Mouse (Mus musculus) liver, embryonic 14.5 days (tissue): ENCODE data around the gene Fbxw4. TPM values are rescaled to one million over a fixed set of nuclear protein-coding genes. Genes with fewer than 3 reads are reported as not detected.
A peak's percentile ranks its signal among the peaks of the same experiment; 100 is the strongest.

Experiments
- ATAC-seq: fragments of 200-750 bp; cut with Nextera tagmentation; 2 replicates; pipeline ENCODE4 v1.8.0; 2017; ENCODE audit warnings: moderate number of reproducible peaks, mild to moderate bottlenecking, moderate library complexity; ENCODE audit not compliant: insufficient read depth
- DNase-seq, 3 experiments: peaks; one replicate each; pipeline ENCODE4 v3.0.0-alpha.2; 2012 to 2013; ENCODE audit warnings: low read depth in 3 of 3, low spot score in 3 of 3
- H3K27ac ChIP-seq: fragments of 300-500 bp; sonication (generic); 2 replicates; pipeline ENCODE4 v1.5.1; 2014; ENCODE audit warnings: moderate library complexity, mild to moderate bottlenecking, control low read depth, inconsistent platforms
- H3K27me3 ChIP-seq: fragments of 300-500 bp; sonication (generic); 2 replicates; pipeline ENCODE4 v1.6.1; 2014; ENCODE audit warnings: mild to moderate bottlenecking, low read length, moderate library complexity; ENCODE audit not compliant: control insufficient read depth, insufficient read depth
- H3K36me3 ChIP-seq: fragments of 300-500 bp; sonication (generic); replicated peaks from 2 replicates; pipeline ENCODE4 v1.6.1; 2014; ENCODE audit warnings: low read depth; ENCODE audit not compliant: control insufficient read depth, insufficient read depth
- H3K4me1 ChIP-seq, 2 experiments: fragments of 200-500 bp in 1 of 2; fragments of 300-500 bp in 1 of 2; sonication (generic) in 1 of 2; replicated peaks; 2 replicates each; pipeline ENCODE4 v1.6.1; 2012 to 2014; ENCODE audit warnings: antibody characterized with exemption in 1 of 2, inconsistent platforms in 1 of 2, low read length in 1 of 2; ENCODE audit not compliant: control insufficient read depth in 2 of 2, insufficient read depth in 2 of 2
- H3K4me2 ChIP-seq: fragments of 300-500 bp; sonication (generic); 2 replicates; pipeline ENCODE4 v1.6.1; 2014; ENCODE audit warnings: low read depth, mild to moderate bottlenecking, control low read depth, moderate library complexity
- H3K4me3 ChIP-seq, 2 experiments: fragments of 200-500 bp in 1 of 2; fragments of 300-500 bp in 1 of 2; sonication (generic) in 1 of 2; 2 replicates each; pipeline ENCODE4 v1.5.1; 2012 to 2014; ENCODE audit warnings: low read depth in 2 of 2, low read length in 2 of 2, mild to moderate bottlenecking in 2 of 2, control low read depth in 1 of 2, inconsistent platforms in 1 of 2, moderate library complexity in 1 of 2; ENCODE audit not compliant: insufficient read depth in 1 of 2
- H3K9ac ChIP-seq: fragments of 300-500 bp; sonication (generic); replicated peaks from 2 replicates; pipeline ENCODE4 v1.6.1; 2014; ENCODE audit warnings: mild to moderate bottlenecking, control low read depth, moderate library complexity
- H3K9me3 ChIP-seq: fragments of 300-500 bp; sonication (generic); 2 replicates; pipeline ENCODE4 v1.6.1; 2016; ENCODE audit warnings: low read length, mixed read lengths; ENCODE audit not compliant: control insufficient read depth
- CTCF ChIP-seq: IDR thresholded peaks from 2 replicates; pipeline ENCODE4 v1.5.1; 2016; ENCODE audit warnings: antibody characterized with exemption, low read depth, control low read depth
- EP300 ChIP-seq: IDR thresholded peaks from 2 replicates; pipeline ENCODE4 v1.6.1; 2016; ENCODE audit warnings: antibody characterized with exemption, low read depth
- WGBS: fragments of 180-500 bp; shearing (Covaris S2); extraction: QIAGEN DNeasy Blood & Tissue Kit; methylation state at CpG from one replicate; pipeline ENCODE4 v1.1.7; 2014; ENCODE audit not compliant: insufficient replicate concordance; 5-methylcytosine and 5-hydroxymethylcytosine counted together
- polyA plus RNA-seq, 2 experiments: library from polyadenylated mRNA; depleted of rRNA in 1 of 2; stranded (reverse) in 1 of 2; unstranded in 1 of 2; fragments of >200 nt; fragmentation: Nextera tagmentation in 1 of 2; extraction: Ambion mirVana in 1 of 2; gene quantifications; 2 replicates each; pipeline versions ENCODE4 v1.2.1 to v1.2.3; 2012 to 2014

The Fbxw4 gene
- polyA plus RNA-seq, 2 experiments, result 2.5 to 14.5 TPM

DNA sequence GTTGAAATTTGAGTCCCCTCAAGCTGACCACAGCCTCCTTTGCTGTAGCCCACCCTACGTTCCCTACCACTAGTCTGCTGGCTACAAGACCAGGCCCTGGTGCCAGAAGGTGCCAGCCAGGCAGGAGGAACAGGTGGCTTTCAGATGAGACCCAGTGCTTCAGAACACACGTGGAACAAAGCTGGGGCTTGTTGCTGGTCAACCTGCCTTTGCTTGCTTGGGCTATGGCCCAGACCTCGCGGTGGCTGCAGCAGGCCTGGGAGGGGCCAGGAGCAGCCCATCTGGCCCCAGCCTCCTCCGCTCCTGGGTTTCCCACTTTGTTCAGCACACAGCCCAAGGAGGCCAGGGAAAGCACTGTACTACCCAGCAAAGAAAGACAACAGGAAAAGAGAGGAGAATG lies 49.3 kb downstream of the Fbxw4 start:
- no peak for TF ChIP-seq EP300
- TF ChIP-seq CTCF, result no peak
- Histone ChIP-seq H3K9ac (no peak overlapping the region), H3K27me3 (no peaks in the 10 kb centered on the region), H3K4me3 (no peak overlapping the region), H3K27ac (no peak overlapping the region), H3K9me3 (no peaks in the 10 kb centered on the region), H3K4me1 (peaks cover 0 to 3% of the 10 kb centered on the region in 2 experiments; a peak in 3 of 4 replicates), H3K4me2 (no peak overlapping the region), H3K36me3 (no peaks in the 10 kb centered on the region)
- 70% methylated on average over 5 of the region's 5 CpGs for WGBS
- DNase-seq, result no peak
- ATAC-seq, result no peak

DNA sequence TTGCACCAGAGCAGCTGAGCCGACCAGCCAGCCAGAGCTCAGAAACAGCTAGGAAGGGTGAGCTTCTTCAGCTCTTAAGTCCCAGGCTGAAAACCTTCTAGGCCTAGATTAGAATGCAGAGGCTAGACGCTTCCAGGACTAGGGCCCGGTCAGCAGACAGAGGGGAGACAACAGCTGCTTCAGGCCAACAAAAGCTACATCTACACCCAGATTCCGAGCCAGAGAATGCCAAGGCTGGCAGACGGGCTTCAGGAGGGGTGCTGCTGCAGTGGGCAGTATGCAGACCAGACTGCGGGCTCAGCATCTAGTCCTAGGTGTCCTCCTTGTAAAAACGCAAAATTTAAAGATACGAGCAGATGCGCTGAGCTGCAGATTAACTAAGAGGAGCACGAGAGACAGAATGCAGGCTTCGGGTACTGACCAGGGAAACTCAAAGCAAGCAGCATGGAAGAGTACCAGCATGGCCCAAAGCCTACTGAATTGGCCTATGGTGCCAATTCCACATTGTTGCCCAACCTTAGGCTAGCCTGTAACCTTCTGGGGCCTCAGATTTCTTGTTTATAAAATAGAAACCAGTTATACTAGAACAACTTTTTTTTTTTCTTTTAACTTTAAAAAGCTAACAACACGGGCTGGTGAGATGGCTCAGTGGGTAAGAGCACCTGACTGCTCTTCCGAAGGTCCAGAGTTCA lies 51.3 kb downstream of the Fbxw4 start:
- H3K36me3 ChIP-seq, result no peaks in the 10 kb centered on the region
- no peak for DNase-seq
- H3K4me1 ChIP-seq, result peaks cover 0 to 10% of the 10 kb centered on the region in 2 experiments; a peak in 2 of 4 replicates
- H3K9ac ChIP-seq, result no peak overlapping the region
- no peak overlapping the region for H3K4me2 ChIP-seq
- no peak for TF ChIP-seq EP300
- no peak for TF ChIP-seq CTCF
- no peak overlapping the region for H3K27ac ChIP-seq
- WGBS, result 82% methylated on average over 13 of the region's 13 CpGs
- no peak overlapping the region for H3K4me3 ChIP-seq
- no peaks in the 10 kb centered on the region for H3K27me3 ChIP-seq
- no peaks in the 10 kb centered on the region for H3K9me3 ChIP-seq
- ATAC-seq, result no peak

DNA sequence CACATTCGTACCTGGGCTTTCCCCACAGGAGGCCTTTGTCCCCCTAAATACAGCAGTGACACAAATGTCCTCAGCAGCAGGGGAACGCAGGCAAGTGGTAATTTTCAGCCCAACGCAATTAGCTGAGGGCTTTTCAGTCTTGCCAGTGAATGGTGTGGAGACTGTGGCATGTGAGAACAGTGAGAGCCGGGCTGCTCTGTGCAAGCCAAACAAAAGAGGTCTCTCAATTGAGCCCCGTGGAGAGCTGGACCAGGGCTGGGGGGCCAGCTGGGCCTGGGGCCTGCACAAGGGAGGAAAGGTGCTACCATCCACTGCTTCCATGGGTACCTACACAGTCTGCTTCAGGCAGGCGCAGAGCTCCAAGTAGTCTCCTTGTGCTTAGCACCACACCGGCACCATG lies 52.6 kb downstream of the Fbxw4 start:
- no peaks in the 10 kb centered on the region for H3K9me3 ChIP-seq
- H3K9ac ChIP-seq, result no peak overlapping the region
- H3K4me1 ChIP-seq, result peaks cover 8 to 20% of the 10 kb centered on the region in 2 experiments
- WGBS, result 80% methylated on average over 7 of the region's 7 CpGs
- no peaks in the 10 kb centered on the region for H3K36me3 ChIP-seq
- no peak overlapping the region for H3K4me2 ChIP-seq
- TF ChIP-seq EP300, result no peak
- no peak for TF ChIP-seq CTCF
- no peak overlapping the region for H3K4me3 ChIP-seq
- ATAC-seq (no peak), DNase-seq (no peak)
- H3K27me3 ChIP-seq, result no peaks in the 10 kb centered on the region
- no peak overlapping the region for H3K27ac ChIP-seq

DNA sequence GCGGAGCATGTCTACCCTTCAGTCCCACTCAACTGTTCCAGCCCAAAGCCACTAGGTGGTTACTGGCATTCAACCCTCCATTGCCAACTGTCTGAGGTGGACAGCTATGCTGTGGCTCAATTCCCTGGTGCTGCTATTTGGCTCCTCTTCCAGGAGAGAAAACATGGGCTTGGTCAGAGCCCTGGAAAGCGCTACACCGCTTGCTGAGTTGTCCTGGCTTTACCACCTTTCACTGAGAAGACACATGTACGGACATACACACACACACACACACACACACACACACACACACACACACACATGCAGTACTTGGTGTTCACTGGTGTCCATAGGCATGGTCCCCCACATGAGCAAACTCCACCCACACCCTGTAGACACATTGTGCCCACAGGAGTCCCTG lies 53.4 kb downstream of the Fbxw4 start:
- no peak overlapping the region for H3K4me2 ChIP-seq
- no peaks in the 10 kb centered on the region for H3K9me3 ChIP-seq
- WGBS, result 87% methylated on average over 4 of the region's 4 CpGs
- H3K27me3 ChIP-seq, result no peaks in the 10 kb centered on the region
- TF ChIP-seq EP300, result no peak
- no peak for TF ChIP-seq CTCF
- H3K4me3 ChIP-seq, result no peak overlapping the region
- H3K4me1 ChIP-seq, result peaks cover 13 to 28% of the 10 kb centered on the region in 2 experiments
- H3K27ac ChIP-seq, result no peak overlapping the region
- ATAC-seq (no peak), DNase-seq (no peak)
- H3K9ac ChIP-seq, result no peak overlapping the region
- H3K36me3 ChIP-seq, result no peaks in the 10 kb centered on the region

DNA sequence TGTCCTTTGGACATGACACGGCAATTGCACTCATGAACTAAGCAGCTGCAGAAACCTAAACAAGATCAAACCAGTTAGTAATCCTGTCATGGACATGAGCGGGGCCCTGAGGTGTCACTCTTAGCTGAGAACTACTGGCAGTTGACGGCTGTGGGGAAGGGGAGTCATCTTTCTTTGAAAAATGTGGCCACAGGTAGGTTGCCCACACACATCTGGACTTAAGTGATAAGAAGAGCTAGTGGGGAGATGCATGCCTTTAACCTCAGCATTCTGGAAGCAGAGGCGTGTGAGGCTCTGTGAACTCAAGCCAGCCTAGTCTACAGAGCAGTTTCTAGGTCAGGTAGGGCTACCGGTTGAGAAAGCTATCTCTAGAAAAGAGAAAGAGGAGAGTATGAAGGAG lies 57.5 kb downstream of the Fbxw4 start:
- Histone ChIP-seq H3K4me1 (peaks cover 13 to 33% of the 10 kb centered on the region in 2 experiments), H3K27ac (peak overlapping the region; percentile 64), H3K4me2 (peak overlapping the region; percentile 15; the same call in 1 of the 2 replicates), H3K4me3 (no peak overlapping the region), H3K9me3 (no peaks in the 10 kb centered on the region), H3K36me3 (no peaks in the 10 kb centered on the region), H3K27me3 (no peaks in the 10 kb centered on the region), H3K9ac (no peak overlapping the region; the same call in 1 of the 2 replicates)
- ATAC-seq (peak; percentile 91), DNase-seq (peak; percentile 47 to 63 (median 58))
- TF ChIP-seq CTCF, result no peak
- peak; percentile 81 for TF ChIP-seq EP300
- WGBS, result 11% methylated on average over 5 of the region's 5 CpGs
